Mouse (Mus musculus): ENCODE measurements around the gene Fam234b.

The Fam234b gene

GRCm38 (mm10) chr6:135168471-135168870 lies 29.3 kb upstream of the Fam234b start:
- Histone ChIP-seq H3K9me3 (ENCODE audit: low read length) (peaks cover 6% of the 10 kb centered on the region), H3K27me3 (ENCODE audit: insufficient read depth, low read length) (peaks cover 6% of the 10 kb centered on the region; the same call in 1 of the 2 replicates), H3K4me1 (replicated peaks; ENCODE audit: low read depth, low read length) (peaks cover 27% of the 10 kb centered on the region), H3K36me3 (ENCODE audit: insufficient read depth, low read length) (peaks cover 6% of the 10 kb centered on the region; the same call in 1 of the 2 replicates), H3K4me3 (replicated peaks; ENCODE audit: low read length) (peak overlapping the region; percentile 86)
- TF ChIP-seq POU5F1 (IDR thresholded peaks at IDR 0.05; ENCODE audit: borderline replicate concordance, low read length) (no peak), CTCF (conservative IDR thresholded peaks at IDR 0.05; ENCODE audit: low read length) (no peak), NANOG (IDR thresholded peaks at IDR 0.05; ENCODE audit: borderline replicate concordance, low read length) (no peak)

- peaks cover 8% of the 10 kb centered on the region for H3K9me3 ChIP-seq (ENCODE audit: low read length)
- H3K4me3 ChIP-seq (replicated peaks; ENCODE audit: low read length) = no peak overlapping the region
- peaks cover 27% of the 10 kb centered on the region for H3K4me1 ChIP-seq (replicated peaks; ENCODE audit: low read depth, low read length)
- TF ChIP-seq NANOG (IDR thresholded peaks at IDR 0.05; ENCODE audit: borderline replicate concordance, low read length) (no peak), POU5F1 (IDR thresholded peaks at IDR 0.05; ENCODE audit: borderline replicate concordance, low read length) (no peak), CTCF (conservative IDR thresholded peaks at IDR 0.05; ENCODE audit: low read length) (no peak)
- no peaks in the 10 kb centered on the region for H3K36me3 ChIP-seq (ENCODE audit: insufficient read depth, low read length)
- peaks cover 6% of the 10 kb centered on the region; the same call in 1 of the 2 replicates for H3K27me3 ChIP-seq (ENCODE audit: insufficient read depth, low read length)
Observed at GRCm38 (mm10) chr6:135169246-135169645, 28.5 kb upstream of the Fam234b start.

DNA sequence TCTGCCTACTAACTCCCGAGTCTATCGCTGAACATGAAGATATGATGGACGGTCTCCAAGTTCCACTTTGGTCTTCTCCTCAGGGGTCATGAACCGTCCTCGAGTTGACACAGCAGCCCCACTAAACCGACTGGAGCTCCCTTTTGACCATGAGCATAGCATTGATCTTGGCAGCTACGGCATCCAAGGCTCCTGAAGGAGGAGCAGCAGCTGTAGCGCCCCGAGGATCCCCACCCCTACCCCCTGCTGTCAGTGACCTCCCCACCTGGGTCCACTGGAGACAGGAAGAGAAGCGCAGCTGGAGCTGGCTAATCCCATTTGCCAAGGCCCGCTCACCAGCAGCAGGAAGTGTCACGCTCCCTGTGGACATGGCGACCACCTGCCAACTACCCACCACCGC lies 26.0 kb upstream of the Fam234b start:
- Histone ChIP-seq H3K4me1 (replicated peaks; ENCODE audit: low read depth, low read length) (peaks cover 34% of the 10 kb centered on the region), H3K9me3 (ENCODE audit: low read length) (peaks cover 8% of the 10 kb centered on the region), H3K27me3 (ENCODE audit: insufficient read depth, low read length) (peaks cover 2% of the 10 kb centered on the region; the same call in 1 of the 2 replicates), H3K4me3 (replicated peaks; ENCODE audit: low read length) (0 out of 2 replicates have a peak overlapping the region, but pooled peaks have one; percentile 20), H3K36me3 (ENCODE audit: insufficient read depth, low read length) (no peaks in the 10 kb centered on the region)
- TF ChIP-seq POU5F1 (IDR thresholded peaks at IDR 0.05; ENCODE audit: borderline replicate concordance, low read length) (no peak), CTCF (conservative IDR thresholded peaks at IDR 0.05; ENCODE audit: low read length) (no peak), NANOG (IDR thresholded peaks at IDR 0.05; ENCODE audit: borderline replicate concordance, low read length) (no peak)

- Histone ChIP-seq H3K36me3 (ENCODE audit: insufficient read depth, low read length) (no peaks in the 10 kb centered on the region), H3K4me3 (replicated peaks; ENCODE audit: low read length) (no peak overlapping the region), H3K27me3 (ENCODE audit: insufficient read depth, low read length) (no peaks in the 10 kb centered on the region), H3K4me1 (replicated peaks; ENCODE audit: low read depth, low read length) (peaks cover 35% of the 10 kb centered on the region), H3K9me3 (ENCODE audit: low read length) (peaks cover 8% of the 10 kb centered on the region)
- TF ChIP-seq CTCF (conservative IDR thresholded peaks at IDR 0.05; ENCODE audit: low read length) (no peak), NANOG (IDR thresholded peaks at IDR 0.05; ENCODE audit: borderline replicate concordance, low read length) (no peak), POU5F1 (IDR thresholded peaks at IDR 0.05; ENCODE audit: borderline replicate concordance, low read length) (no peak)
Observed at GRCm38 (mm10) chr6:135175014-135175413, 22.8 kb upstream of the Fam234b start.

DNA sequence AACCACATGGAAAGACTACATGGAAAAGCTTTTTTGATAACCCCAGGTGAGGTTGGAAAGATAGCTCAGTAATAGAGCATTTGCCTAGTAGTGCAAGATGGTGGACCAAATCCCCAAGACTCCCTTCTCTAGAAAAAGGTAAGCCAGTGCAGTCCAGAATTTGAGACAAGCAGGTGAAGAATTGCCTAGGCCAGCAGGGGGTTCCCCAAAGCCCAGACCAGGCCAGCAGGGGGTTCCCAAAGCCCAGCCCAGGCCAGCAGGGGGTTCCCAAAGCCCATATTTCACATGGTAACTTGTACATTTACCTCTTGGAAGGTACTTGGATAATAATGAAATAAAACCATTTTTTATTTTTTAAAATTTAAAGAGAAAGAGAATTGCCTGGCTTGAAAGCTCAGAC lies 20.5 kb upstream of the Fam234b start:
- peaks cover 8% of the 10 kb centered on the region for H3K9me3 ChIP-seq (ENCODE audit: low read length)
- no peaks in the 10 kb centered on the region for H3K27me3 ChIP-seq (ENCODE audit: insufficient read depth, low read length)
- H3K4me3 ChIP-seq (replicated peaks; ENCODE audit: low read length) = no peak overlapping the region
- H3K36me3 ChIP-seq (ENCODE audit: insufficient read depth, low read length) = no peaks in the 10 kb centered on the region
- H3K4me1 ChIP-seq (replicated peaks; ENCODE audit: low read depth, low read length) = peaks cover 25% of the 10 kb centered on the region
- TF ChIP-seq NANOG (IDR thresholded peaks at IDR 0.05; ENCODE audit: borderline replicate concordance, low read length) (no peak), POU5F1 (IDR thresholded peaks at IDR 0.05; ENCODE audit: borderline replicate concordance, low read length) (no peak), CTCF (conservative IDR thresholded peaks at IDR 0.05; ENCODE audit: low read length) (no peak)

DNA sequence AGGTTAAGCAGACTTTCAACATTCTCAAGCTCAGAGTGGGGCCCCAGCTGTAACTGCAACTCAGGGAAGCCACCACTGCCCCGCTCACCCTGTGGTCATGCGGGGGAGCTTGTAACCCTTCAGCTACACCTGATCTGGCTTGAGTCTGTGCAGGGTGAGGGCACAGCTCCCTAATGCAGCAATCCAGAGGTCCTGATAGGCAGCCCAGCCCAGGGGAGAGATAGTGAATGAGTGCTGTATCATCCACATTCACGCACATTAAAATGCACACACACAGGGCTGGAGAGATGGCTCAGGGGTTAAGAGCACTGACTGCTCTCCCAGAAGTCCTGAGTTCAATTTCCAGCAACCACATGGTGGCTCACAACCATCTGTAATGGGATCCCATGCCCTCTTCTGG lies 19.2 kb upstream of the Fam234b start:
- Histone ChIP-seq H3K9me3 (ENCODE audit: low read length) (peaks cover under 1% of the 10 kb centered on the region), H3K4me1 (replicated peaks; ENCODE audit: low read depth, low read length) (peaks cover 28% of the 10 kb centered on the region), H3K27me3 (ENCODE audit: insufficient read depth, low read length) (0 out of 2 replicates have a peak, but pooled peaks cover 2% of the 10 kb centered on the region), H3K4me3 (replicated peaks; ENCODE audit: low read length) (no peak overlapping the region), H3K36me3 (ENCODE audit: insufficient read depth, low read length) (no peaks in the 10 kb centered on the region)
- TF ChIP-seq NANOG (IDR thresholded peaks at IDR 0.05; ENCODE audit: borderline replicate concordance, low read length) = no peak
- TF ChIP-seq POU5F1 (IDR thresholded peaks at IDR 0.05; ENCODE audit: borderline replicate concordance, low read length) = no peak
- TF ChIP-seq CTCF (conservative IDR thresholded peaks at IDR 0.05; ENCODE audit: low read length) = no peak

DNA sequence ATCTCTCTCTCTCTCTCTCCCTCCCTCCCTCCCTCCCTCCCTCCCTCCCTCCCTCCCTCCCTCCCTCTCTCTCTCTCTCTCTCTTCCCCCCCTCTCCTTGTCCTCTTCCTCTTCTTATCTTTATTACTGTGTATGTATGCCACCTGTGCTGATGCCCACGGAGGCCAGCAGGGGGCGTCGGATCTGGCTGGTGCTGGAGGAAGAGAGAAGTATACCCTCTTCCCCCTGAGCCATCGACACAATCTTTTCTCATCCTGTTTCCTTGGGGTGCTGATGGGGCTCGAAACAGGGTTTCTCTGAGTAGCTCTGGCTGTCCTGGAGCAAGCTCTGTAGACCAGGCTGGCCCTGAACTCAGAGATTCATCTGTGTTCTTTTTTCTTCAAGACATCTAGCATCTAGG lies 14.9 kb upstream of the Fam234b start:
- H3K27me3 ChIP-seq (ENCODE audit: insufficient read depth, low read length) = 0 out of 2 replicates have a peak, but pooled peaks cover 2% of the 10 kb centered on the region
- TF ChIP-seq POU5F1 (IDR thresholded peaks at IDR 0.05; ENCODE audit: borderline replicate concordance, low read length) (no peak), CTCF (conservative IDR thresholded peaks at IDR 0.05; ENCODE audit: low read length) (peak; percentile 34)
- no peaks in the 10 kb centered on the region for H3K36me3 ChIP-seq (ENCODE audit: insufficient read depth, low read length)
- peaks cover 12% of the 10 kb centered on the region for H3K4me1 ChIP-seq (replicated peaks; ENCODE audit: low read depth, low read length)
- H3K4me3 ChIP-seq (replicated peaks; ENCODE audit: low read length) = no peak overlapping the region
- H3K9me3 ChIP-seq (ENCODE audit: low read length) = no peaks in the 10 kb centered on the region

- Histone ChIP-seq H3K36me3 (ENCODE audit: insufficient read depth, low read length) (no peaks in the 10 kb centered on the region), H3K4me1 (replicated peaks; ENCODE audit: low read depth, low read length) (peaks cover 6% of the 10 kb centered on the region), H3K27me3 (ENCODE audit: insufficient read depth, low read length) (0 out of 2 replicates have a peak, but pooled peaks cover 2% of the 10 kb centered on the region), H3K4me3 (replicated peaks; ENCODE audit: low read length) (no peak overlapping the region), H3K9me3 (ENCODE audit: low read length) (no peaks in the 10 kb centered on the region)
- TF ChIP-seq CTCF (conservative IDR thresholded peaks at IDR 0.05; ENCODE audit: low read length) = no peak
- TF ChIP-seq NANOG (IDR thresholded peaks at IDR 0.05; ENCODE audit: borderline replicate concordance, low read length) = no peak
- no peak for TF ChIP-seq POU5F1 (IDR thresholded peaks at IDR 0.05; ENCODE audit: borderline replicate concordance, low read length)
Observed at GRCm38 (mm10) chr6:135183961-135184360, 13.8 kb upstream of the Fam234b start.

Data from E14TG2a.4 (cell line).